Mouse (Mus musculus) liver, embryonic 11.5 days (tissue): Measurements from ENCODE around the gene Mettl6. TPM values are rescaled to one million over a fixed set of nuclear protein-coding genes. Genes with fewer than 3 reads are reported as not detected.

Source experiments
- ATAC-seq: fragments of 200-750 bp; cut with Nextera tagmentation; replicated peaks from 2 replicates; pipeline ENCODE4 v1.8.0; 2017; ENCODE audit warnings: moderate number of reproducible peaks, mild to moderate bottlenecking, moderate TSS enrichment, moderate library complexity; ENCODE audit not compliant: low FRiP score
- DNase-seq: peaks from one replicate; pipeline ENCODE4 v3.0.0-alpha.2; 2017; ENCODE audit warnings: low spot score
- H3K27ac ChIP-seq: fragments of 300-500 bp; sonication (generic); 2 replicates; pipeline ENCODE4 v1.5.1; 2014; ENCODE audit warnings: mild to moderate bottlenecking, low read depth, low read length, control low read depth
- H3K27me3 ChIP-seq: fragments of 300-500 bp; sonication (generic); replicated peaks from 2 replicates; pipeline ENCODE4 v1.6.1; 2014; ENCODE audit warnings: low read length, mixed read lengths; ENCODE audit not compliant: control insufficient read depth, insufficient read depth
- H3K36me3 ChIP-seq: fragments of 300-500 bp; sonication (generic); 2 replicates; pipeline ENCODE4 v1.6.1; 2014; ENCODE audit warnings: mild to moderate bottlenecking, low read length, moderate library complexity, mixed read lengths; ENCODE audit not compliant: control insufficient read depth, insufficient read depth
- H3K4me1 ChIP-seq: fragments of 300-500 bp; sonication (generic); replicated peaks from 2 replicates; pipeline ENCODE4 v1.6.1; 2014; ENCODE audit warnings: low read length, mixed read lengths; ENCODE audit not compliant: control insufficient read depth, insufficient read depth
- H3K4me2 ChIP-seq: fragments of 300-500 bp; sonication (generic); 2 replicates; pipeline ENCODE4 v1.6.1; 2014; ENCODE audit warnings: mild to moderate bottlenecking, control low read depth, moderate library complexity
- H3K4me3 ChIP-seq: fragments of 300-500 bp; sonication (generic); 2 replicates; pipeline ENCODE4 v1.5.1; 2014; ENCODE audit warnings: low read depth, low read length, control low read depth
- H3K9ac ChIP-seq: fragments of 300-500 bp; sonication (generic); 2 replicates; pipeline ENCODE4 v1.6.1; 2014; ENCODE audit warnings: low read depth, low read length, control low read depth
- H3K9me3 ChIP-seq: fragments of 300-500 bp; sonication (generic); 2 replicates; pipeline ENCODE4 v1.6.1; 2016; ENCODE audit warnings: low read length, inconsistent platforms, mixed read lengths; ENCODE audit not compliant: control insufficient read depth
- WGBS: fragments of 180-500 bp; shearing (Covaris S2); extraction: QIAGEN DNeasy Blood & Tissue Kit; methylation state at CpG from one replicate; pipeline ENCODE4 v1.1.7; 2014; 5-methylcytosine and 5-hydroxymethylcytosine counted together
- polyA plus RNA-seq: library from polyadenylated mRNA; unstranded; fragments of >200 nt; fragmentation: Nextera tagmentation; extraction: Ambion mirVana; gene quantifications from 2 replicates; pipeline ENCODE4 v1.2.1, GENCODE M21; 2014

Mettl6 gene
- polyA plus RNA-seq, 1 experiment from 2014 or later, result 60.9 TPM

- DNase-seq (no peak), ATAC-seq (no peak)
- 41% methylated on average over 5 of the region's 5 CpGs for WGBS
- no peak overlapping the region for H3K9ac ChIP-seq
- H3K9me3 ChIP-seq, result no peaks in the 10 kb centered on the region
- H3K27me3 ChIP-seq, result peaks cover 8% of the 10 kb centered on the region
- peaks cover 2% of the 10 kb centered on the region; the same call in 1 of the 2 replicates for H3K36me3 ChIP-seq
- peak overlapping the region; percentile 58 for H3K27ac ChIP-seq
- peak overlapping the region; percentile 1; the same call in 1 of the 2 replicates for H3K4me3 ChIP-seq
- H3K4me2 ChIP-seq, result peak overlapping the region; percentile 98
- H3K4me1 ChIP-seq, result peaks cover 27% of the 10 kb centered on the region
Observed at GRCm38 (mm10) chr14:31433126-31433525, 61.7 kb downstream of the Mettl6 start.

GRCm38 (mm10) chr14:31432424-31432823 is 62.4 kb downstream of the Mettl6 start:
- Histone ChIP-seq H3K4me2 (peak overlapping the region; percentile 98), H3K27ac (no peak overlapping the region; the same call in 1 of the 2 replicates), H3K9ac (peak overlapping the region; percentile 30; the same call in 1 of the 2 replicates), H3K4me3 (peak overlapping the region; percentile 17; the same call in 1 of the 2 replicates), H3K9me3 (no peaks in the 10 kb centered on the region), H3K36me3 (peaks cover 2% of the 10 kb centered on the region; the same call in 1 of the 2 replicates), H3K27me3 (peaks cover 8% of the 10 kb centered on the region), H3K4me1 (peaks cover 27% of the 10 kb centered on the region)
- 36% methylated on average over 4 of the region's 4 CpGs for WGBS
- ATAC-seq (no peak), DNase-seq (no peak)

- Histone ChIP-seq H3K4me1 (peaks cover 27% of the 10 kb centered on the region), H3K27me3 (peaks cover 8% of the 10 kb centered on the region; the same call in 1 of the 2 replicates), H3K27ac (no peak overlapping the region), H3K36me3 (peaks cover 6% of the 10 kb centered on the region), H3K4me3 (peak overlapping the region; percentile 17; the same call in 1 of the 2 replicates), H3K4me2 (peak overlapping the region; percentile 98), H3K9ac (0 out of 2 replicates have a peak overlapping the region, but pooled peaks have one; percentile 25), H3K9me3 (no peaks in the 10 kb centered on the region)
- ATAC-seq, result no peak
- WGBS, result 30% methylated on average over 3 of the region's 3 CpGs
- DNase-seq, result no peak
Observed at GRCm38 (mm10) chr14:31431789-31432330, 63.0 kb downstream of the Mettl6 start.

GRCm38 (mm10) chr14:31429004-31429395 is 65.8 kb downstream of the Mettl6 start:
- Histone ChIP-seq H3K36me3 (peaks cover 9% of the 10 kb centered on the region), H3K9me3 (no peaks in the 10 kb centered on the region), H3K27me3 (no peaks in the 10 kb centered on the region), H3K9ac (no peak overlapping the region), H3K4me1 (peaks cover 22% of the 10 kb centered on the region), H3K27ac (no peak overlapping the region), H3K4me2 (no peak overlapping the region), H3K4me3 (no peak overlapping the region)
- no peak for DNase-seq
- 62% methylated on average over 5 of the region's 5 CpGs for WGBS
- no peak for ATAC-seq

- no peaks in the 10 kb centered on the region for H3K27me3 ChIP-seq
- no peak overlapping the region for H3K4me3 ChIP-seq
- peak overlapping the region; percentile 0; the same call in 1 of the 2 replicates for H3K4me2 ChIP-seq
- no peak overlapping the region for H3K9ac ChIP-seq
- H3K36me3 ChIP-seq, result peaks cover 9% of the 10 kb centered on the region
- 71% methylated on average over 15 of the region's 15 CpGs for WGBS
- H3K9me3 ChIP-seq, result no peaks in the 10 kb centered on the region
- no peak; the same call in 1 of the 2 replicates for ATAC-seq
- no peak overlapping the region for H3K27ac ChIP-seq
- H3K4me1 ChIP-seq, result peaks cover 22% of the 10 kb centered on the region
- no peak for DNase-seq
Observed at GRCm38 (mm10) chr14:31428211-31429003, 66.4 kb downstream of the Mettl6 start.

Other genes with a start within 250 kb of the Mettl6 start
- 14.9 and 15.0 TPM in 2 replicates for gene Phf7, start 243.7 kb downstream of the Mettl6 start, polyA plus RNA-seq
- 77.2 and 84.4 TPM in 2 replicates for gene Bap1, start 243.6 kb downstream of the Mettl6 start, polyA plus RNA-seq
- 1.7 and 1.9 TPM in 2 replicates for gene Dnah1, start 171.1 kb downstream of the Mettl6 start, polyA plus RNA-seq
- gene Capn7, start 158.4 kb downstream of the Mettl6 start, polyA plus RNA-seq, result 34.4 and 39.0 TPM in 2 replicates
- gene Sh3bp5, start 59.0 kb downstream of the Mettl6 start, polyA plus RNA-seq, result 15.0 and 17.3 TPM in 2 replicates
- 39.1 and 44.5 TPM in 2 replicates for gene Eaf1, start 641 bp downstream of the Mettl6 start, polyA plus RNA-seq
- gene Colq, start 96.3 kb upstream of the Mettl6 start, polyA plus RNA-seq, result 0.45 and 0.70 TPM in 2 replicates
- gene Gm49387, start 145.8 kb upstream of the Mettl6 start, polyA plus RNA-seq, result 0.19 and 1.9 TPM in 2 replicates
- 11.4 and 13.3 TPM in 2 replicates for gene Btd, start 146.0 kb upstream of the Mettl6 start, polyA plus RNA-seq
- 8.1 and 10.5 TPM in 2 replicates for gene Hacl1, start 146.2 kb upstream of the Mettl6 start, polyA plus RNA-seq